Mouse (Mus musculus) lung, adult 2 months (tissue): ENCODE results near the gene Pcca.

Source experiments
- CTCF ChIP-seq: fragments of 200-500 bp; IDR thresholded peaks from 2 replicates; pipeline ENCODE4 v1.5.1; 2011; ENCODE audit warnings: mild to moderate bottlenecking, low read length, control low read depth; ENCODE audit not compliant: insufficient read depth
- POLR2A ChIP-seq: fragments of 200-500 bp; IDR thresholded peaks from 2 replicates; pipeline ENCODE4 v1.6.1; 2011; ENCODE audit warnings: low read depth, mild to moderate bottlenecking, control low read depth, low read length, borderline replicate concordance; ENCODE audit errors: extremely low read depth

DNA sequence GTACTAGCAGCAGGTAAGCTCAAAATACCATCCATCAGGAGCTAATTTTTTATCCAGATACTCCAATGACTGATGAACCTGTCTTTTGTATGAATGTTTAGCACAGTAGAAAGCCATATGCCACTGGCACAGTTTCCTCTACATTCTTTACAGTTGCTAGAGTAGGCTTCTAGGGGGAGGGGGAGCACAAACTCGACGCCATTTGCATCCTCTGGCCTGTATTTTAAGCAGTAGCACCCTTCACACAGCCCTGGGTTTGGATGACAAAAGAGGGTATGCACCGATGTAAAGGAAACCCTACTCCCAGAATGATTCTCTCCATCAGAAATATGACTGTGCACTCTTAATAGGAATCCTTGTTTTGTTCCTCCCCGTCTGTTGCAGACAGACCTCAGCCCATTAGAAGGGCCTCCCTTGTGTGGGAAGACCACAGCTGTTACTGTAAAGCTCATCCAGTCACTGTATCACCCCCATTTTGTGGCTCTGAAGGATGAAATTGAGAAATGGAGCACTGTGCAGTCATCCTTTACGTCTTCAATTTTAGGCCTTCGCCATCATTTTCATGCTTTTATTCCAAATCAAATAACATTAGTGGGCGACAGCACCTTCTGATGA is 348.8 kb downstream of the Pcca start:
- TF ChIP-seq POLR2A (no peak), CTCF (no peak)
